Mouse (Mus musculus): Measurements from ENCODE around the gene Msh5. TPM values are rescaled to one million over a fixed set of nuclear protein-coding genes. Genes with fewer than 3 reads are reported as not detected.

The Msh5 gene
- total RNA-seq, 2 experiments from 2014 or later = 6.7 to 8.8 TPM

Other genes starting within 250 kb of the Msh5 start
- gene Cyp21a1, start 242.2 kb downstream of the Msh5 start, total RNA-seq (2023) = not detected
- 10 to 100 TPM; 39.4 to 40.7 TPM for gene Stk19, start 209.8 kb downstream of the Msh5 start, total RNA-seq (2023)
- gene Dxo, start 209.7 kb downstream of the Msh5 start, total RNA-seq (2023) = 10 to 100 TPM; 46.2 to 53.2 TPM
- 10 to 100 TPM; 83.2 to 91.6 TPM for gene Skiv2l, start 196.5 kb downstream of the Msh5 start, total RNA-seq (2023)
- gene Nelfe, start 196.4 kb downstream of the Msh5 start, total RNA-seq (2023) = 10 to 100 TPM; 24.1 to 27.8 TPM
- gene Cfb, start 184.2 kb downstream of the Msh5 start, total RNA-seq (2023) = under 1 TPM; 0.64 to 0.73 TPM
- gene Zbtb12, start 167.3 kb downstream of the Msh5 start, total RNA-seq (2023) = 1 to 10 TPM; 2.7 to 2.8 TPM
- not detected for gene Gm20547, start 164.7 kb downstream of the Msh5 start, total RNA-seq (2023)
- 1 to 10 TPM in 1 of 2 experiments, under 1 TPM in 1; 0.22 to 1.6 TPM for gene C2, start 148.5 kb downstream of the Msh5 start, total RNA-seq (2023)
- gene Ehmt2, start 148.3 kb downstream of the Msh5 start, total RNA-seq (2023) = 10 to 100 TPM; 58.0 to 71.6 TPM
- under 1 TPM in 1 of 2 experiments, not detected in 1; 0.24 TPM for gene Slc44a4, start 132.3 kb downstream of the Msh5 start, total RNA-seq (2023)
- gene Neu1, start 115.5 kb downstream of the Msh5 start, total RNA-seq (2023) = 10 to 100 TPM; 71.5 to 75.3 TPM
- 10 to 100 TPM in 1 of 2 experiments, 1 to 10 TPM in 1; 6.4 to 28.6 TPM for gene Hspa1b, start 87.5 kb downstream of the Msh5 start, total RNA-seq (2023)
- not detected for gene Gm20481, start 76.8 kb downstream of the Msh5 start, total RNA-seq (2023)
- gene Hspa1a, start 74.6 kb downstream of the Msh5 start, total RNA-seq (2023) = 10 to 100 TPM; 14.6 to 41.1 TPM
- gene Hspa1l, start 74.0 kb downstream of the Msh5 start, total RNA-seq (2023) = not detected
- 10 to 100 TPM; 29.9 to 39.2 TPM for gene Lsm2, start 64.9 kb downstream of the Msh5 start, total RNA-seq (2023)
- gene Vars, start 45.8 kb downstream of the Msh5 start, total RNA-seq (2023) = 10 to 100 TPM; 61.3 to 70.3 TPM
- gene Vwa7, start 30.2 kb downstream of the Msh5 start, total RNA-seq (2023) = not detected
- gene Sapcd1, start 18.7 kb downstream of the Msh5 start, total RNA-seq (2023) = under 1 TPM; 0.82 to 0.84 TPM
- 100 to 1,000 TPM; 271 to 302 TPM for gene Clic1, start 3.2 kb upstream of the Msh5 start, total RNA-seq (2023)
- 1 to 10 TPM; 3.4 to 4.6 TPM for gene Ddah2, start 12.3 kb upstream of the Msh5 start, total RNA-seq (2023)
- gene Ly6g6c, start 18.6 kb upstream of the Msh5 start, total RNA-seq (2023) = not detected
- under 1 TPM; 0.64 to 0.93 TPM for gene Mpig6b, start 19.4 kb upstream of the Msh5 start, total RNA-seq (2023)
- gene Ly6g6e, start 30.2 kb upstream of the Msh5 start, total RNA-seq (2023) = not detected
- not detected for gene Ly6g6d, start 31.3 kb upstream of the Msh5 start, total RNA-seq (2023)
- under 1 TPM; 0.31 to 0.55 TPM for gene Ly6g6f, start 38.9 kb upstream of the Msh5 start, total RNA-seq (2023)
- 10 to 100 TPM; 48.8 to 54.6 TPM for gene Abhd16a, start 42.5 kb upstream of the Msh5 start, total RNA-seq (2023)
- not detected for gene Ly6g5c, start 61.5 kb upstream of the Msh5 start, total RNA-seq (2023)
- gene Ly6g5b, start 68.7 kb upstream of the Msh5 start, total RNA-seq (2023) = 10 to 100 TPM; 15.2 to 16.0 TPM
- gene Gpank1, start 74.7 kb upstream of the Msh5 start, total RNA-seq (2023) = 10 to 100 TPM; 25.6 to 26.4 TPM
- gene Csnk2b, start 75.3 kb upstream of the Msh5 start, total RNA-seq (2023) = 100 to 1,000 TPM; 171 to 190 TPM
- gene D17H6S53E, start 79.6 kb upstream of the Msh5 start, total RNA-seq (2023) = 10 to 100 TPM; 17.0 to 23.1 TPM
- gene Apom, start 85.3 kb upstream of the Msh5 start, total RNA-seq (2023) = not detected
- 100 to 1,000 TPM; 245 to 298 TPM for gene Bag6, start 88.4 kb upstream of the Msh5 start, total RNA-seq (2023)
- 100 to 1,000 TPM; 187 TPM for gene Prrc2a, start 118.2 kb upstream of the Msh5 start, total RNA-seq (2023)
- 10 to 100 TPM; 15.4 to 17.4 TPM for gene Aif1, start 129.3 kb upstream of the Msh5 start, total RNA-seq (2023)
- gene Lst1, start 141.7 kb upstream of the Msh5 start, total RNA-seq (2023) = 100 to 1,000 TPM; 614 to 632 TPM
- gene Ltb, start 147.7 kb upstream of the Msh5 start, total RNA-seq (2023) = 10 to 100 TPM; 89.3 to 97.8 TPM
- gene Tnf, start 155.3 kb upstream of the Msh5 start, total RNA-seq (2023) = 10 to 100 TPM; 62.5 to 72.6 TPM
- under 1 TPM in 1 of 2 experiments, not detected in 1; 0.26 TPM for gene Lta, start 158.6 kb upstream of the Msh5 start, total RNA-seq (2023)
- gene Gm16181, start 174.1 kb upstream of the Msh5 start, total RNA-seq (2023) = under 1 TPM in 1 of 2 experiments, not detected in 1; 0.75 TPM
- gene Atp6v1g2, start 186.9 kb upstream of the Msh5 start, total RNA-seq (2023) = 1 to 10 TPM; 2.2 to 3.4 TPM
- gene Nfkbil1, start 189.0 kb upstream of the Msh5 start, total RNA-seq (2023) = 10 to 100 TPM; 21.5 to 22.1 TPM
- gene Ddx39b, start 195.0 kb upstream of the Msh5 start, total RNA-seq (2023) = 100 to 1,000 TPM; 206 to 207 TPM
- 1,000 to 10,000 TPM; 1,338 to 1,458 TPM for gene H2-D1, start 216.0 kb upstream of the Msh5 start, total RNA-seq (2023)

Measured in neutrophil, adult 59 days (primary cell).